Mouse (Mus musculus) embryonic fibroblast, embryonic 13.5 days (primary cell): ENCODE measurements around the gene Klhl12.

ENCODE experiments used
- CTCF ChIP-seq: IDR thresholded peaks from 2 replicates; pipeline ENCODE4 v1.5.1; 2011; ENCODE audit warnings: mild to moderate bottlenecking, control low read depth, low read length, moderate library complexity, borderline replicate concordance; ENCODE audit not compliant: insufficient read depth
- POLR2A ChIP-seq: IDR thresholded peaks from 2 replicates; pipeline ENCODE4 v1.6.1; 2011; ENCODE audit warnings: low read depth, mild to moderate bottlenecking, control low read depth, low read length, moderate library complexity

GRCm38 (mm10) chr1:134456060-134456459 is 729 bp downstream of the Klhl12 start:
- TF ChIP-seq CTCF (no peak), POLR2A (no peak)
